Mouse (Mus musculus) CH12.LX (cell line): ENCODE results near the gene Rnf182.

ENCODE experiments used
- CTCF ChIP-seq, 2 experiments: IDR thresholded peaks in 1 of 2; conservative IDR thresholded peaks in 1 of 2; 2 replicates each; pipeline ENCODE4 v1.5.1; 2011 to 2012; ENCODE audit warnings: low read depth in 2 of 2, low read length in 2 of 2, improper control_type of control experiment in 1 of 2, inconsistent platforms in 1 of 2, mild to moderate bottlenecking in 1 of 2, moderate library complexity in 1 of 2
- EP300 ChIP-seq: IDR thresholded peaks from 2 replicates; pipeline ENCODE4 v1.6.1; 2011; ENCODE audit warnings: low read length, improper control_type of control experiment
- ETS1 ChIP-seq: conservative IDR thresholded peaks from 2 replicates; pipeline ENCODE4 v1.6.1; 2012; ENCODE audit warnings: low read depth, mild to moderate bottlenecking, inconsistent platforms, low read length, improper control_type of control experiment, moderate library complexity
- GABPA ChIP-seq: IDR thresholded peaks from 2 replicates; pipeline ENCODE4 v1.6.1; 2012; ENCODE audit warnings: low read depth, low read length, improper control_type of control experiment, inconsistent platforms; ENCODE audit not compliant: insufficient replicate concordance
- HCFC1 ChIP-seq: IDR thresholded peaks from 2 replicates; pipeline ENCODE4 v1.6.1; 2012; ENCODE audit warnings: low read depth, mild to moderate bottlenecking, inconsistent platforms, low read length, improper control_type of control experiment
- MAFK ChIP-seq: IDR thresholded peaks from 2 replicates; pipeline ENCODE4 v1.6.1; 2011; ENCODE audit warnings: low read length, improper control_type of control experiment; ENCODE audit not compliant: insufficient replicate concordance
- MAX ChIP-seq: IDR thresholded peaks from 2 replicates; pipeline ENCODE4 v1.6.1; 2011; ENCODE audit warnings: low read length, improper control_type of control experiment
- POLR2A ChIP-seq: IDR thresholded peaks from 2 replicates; pipeline ENCODE4 v1.6.1; 2011; ENCODE audit warnings: low read depth, mild to moderate bottlenecking, improper control_type of control experiment, low read length
- SIN3A ChIP-seq: IDR thresholded peaks from 2 replicates; pipeline ENCODE4 v1.6.1; 2012; ENCODE audit warnings: low read length, improper control_type of control experiment, inconsistent platforms
- USF1 ChIP-seq: IDR thresholded peaks from 2 replicates; pipeline ENCODE4 v1.6.1; 2014; ENCODE audit warnings: low read depth, mild to moderate bottlenecking, inconsistent platforms, low read length, improper control_type of control experiment
- ZC3H11A ChIP-seq: IDR thresholded peaks from 2 replicates; pipeline ENCODE4 v1.6.1; 2012; ENCODE audit warnings: low read depth, mild to moderate bottlenecking, inconsistent platforms, low read length, improper control_type of control experiment
- ZKSCAN1 ChIP-seq: IDR thresholded peaks from 2 replicates; pipeline ENCODE4 v1.6.1; 2012; ENCODE audit warnings: low read depth, inconsistent platforms, low read length, improper control_type of control experiment, borderline replicate concordance
- ZMIZ1 ChIP-seq: IDR thresholded peaks from 2 replicates; pipeline ENCODE4 v1.6.1; 2012; ENCODE audit warnings: low read depth, mild to moderate bottlenecking, inconsistent platforms, low read length, improper control_type of control experiment
- ZNF384 ChIP-seq: IDR thresholded peaks from 2 replicates; pipeline ENCODE4 v1.6.1; 2012; ENCODE audit warnings: low read depth, low read length, improper control_type of control experiment, inconsistent platforms

DNA sequence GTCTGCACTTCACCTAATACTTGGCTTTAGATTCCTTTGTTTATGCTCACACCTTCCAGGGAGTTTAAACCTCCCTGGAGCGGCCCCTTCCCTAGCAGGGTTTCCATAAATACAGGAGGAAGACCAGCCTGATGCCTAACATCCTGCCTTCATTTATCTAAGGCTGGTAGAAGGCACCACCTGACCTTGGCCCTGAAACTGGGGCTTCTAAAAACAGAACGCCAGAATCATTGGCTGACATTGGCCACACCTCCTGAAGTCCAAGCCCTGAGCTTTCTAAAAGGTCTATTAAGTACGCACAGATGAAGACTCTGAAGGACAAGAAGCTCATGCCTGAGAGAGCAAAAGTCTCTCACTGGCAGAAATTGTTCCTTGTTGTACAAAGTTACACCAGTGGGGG, 94.0 kb downstream of the Rnf182 start:
- TF ChIP-seq MAX (no peak), USF1 (no peak), EP300 (no peak), ZKSCAN1 (no peak), SIN3A (no peak), ZNF384 (no peak), POLR2A (no peak), CTCF (conservative IDR thresholded peaks at IDR 0.05 in 1 of 2, IDR thresholded peaks at IDR 0.05 in 1 of 2; ENCODE audit: low read depth in 2 of 2, low read length in 2 of 2) (no peak), HCFC1 (no peak), MAFK (no peak), ZMIZ1 (no peak), ZC3H11A (no peak), ETS1 (no peak), GABPA (no peak)
